Mouse (Mus musculus): ENCODE results near the gene Ppm1b. TPM values are rescaled to one million over a fixed set of nuclear protein-coding genes. Genes with fewer than 3 reads are reported as not detected.

Gene Ppm1b
- polyA plus RNA-seq, 1 experiment from 2014 or later: 90.7 TPM

- Histone ChIP-seq H3K36me3 (ENCODE audit: control insufficient read depth, insufficient read depth, low read length) (no peaks in the 10 kb centered on the region), H3K4me1 (replicated peaks; ENCODE audit: control insufficient read depth, insufficient read depth, low read length) (no peaks in the 10 kb centered on the region), H3K9me3 (ENCODE audit: control insufficient read depth, low read length) (no peaks in the 10 kb centered on the region), H3K4me3 (ENCODE audit: low read depth, low read length) (no peak overlapping the region), H3K27ac (ENCODE audit: low read depth, low read length) (no peak overlapping the region), H3K9ac (ENCODE audit: low read depth, low read length) (no peak overlapping the region), H3K27me3 (ENCODE audit: control insufficient read depth, insufficient read depth, low read length) (no peaks in the 10 kb centered on the region), H3K4me2 (replicated peaks; ENCODE audit: low read depth, low read length) (no peak overlapping the region)
- WGBS: 81% methylated on average over 5 of the region's 5 CpGs
- no peak for ATAC-seq (ENCODE audit: low FRiP score)
- no peak for DNase-seq (ENCODE audit: low spot score)
Observed at GRCm38 (mm10) chr17:84953776-84954175, 2.8 kb upstream of the Ppm1b start.

GRCm38 (mm10) chr17:84954881-84955280 is 1.7 kb upstream of the Ppm1b start:
- Histone ChIP-seq H3K4me1 (replicated peaks; ENCODE audit: control insufficient read depth, insufficient read depth, low read length) (no peaks in the 10 kb centered on the region), H3K27ac (ENCODE audit: low read depth, low read length) (no peak overlapping the region), H3K27me3 (ENCODE audit: control insufficient read depth, insufficient read depth, low read length) (no peaks in the 10 kb centered on the region), H3K9ac (ENCODE audit: low read depth, low read length) (no peak overlapping the region), H3K4me2 (replicated peaks; ENCODE audit: low read depth, low read length) (no peak overlapping the region), H3K4me3 (ENCODE audit: low read depth, low read length) (no peak overlapping the region), H3K36me3 (ENCODE audit: control insufficient read depth, insufficient read depth, low read length) (no peaks in the 10 kb centered on the region), H3K9me3 (ENCODE audit: control insufficient read depth, low read length) (no peaks in the 10 kb centered on the region)
- 91% methylated on average over 5 of the region's 5 CpGs for WGBS
- no peak for ATAC-seq (ENCODE audit: low FRiP score)
- no peak for DNase-seq (ENCODE audit: low spot score)

- Histone ChIP-seq H3K27me3 (ENCODE audit: control insufficient read depth, insufficient read depth, low read length) (no peaks in the 10 kb centered on the region), H3K4me1 (replicated peaks; ENCODE audit: control insufficient read depth, insufficient read depth, low read length) (no peaks in the 10 kb centered on the region; the same call in 1 of the 2 replicates), H3K36me3 (ENCODE audit: control insufficient read depth, insufficient read depth, low read length) (no peaks in the 10 kb centered on the region), H3K4me3 (ENCODE audit: low read depth, low read length) (peak overlapping the region; percentile 98), H3K9ac (ENCODE audit: low read depth, low read length) (peak overlapping the region; percentile 57), H3K4me2 (replicated peaks; ENCODE audit: low read depth, low read length) (peak overlapping the region; percentile 47), H3K27ac (ENCODE audit: low read depth, low read length) (peak overlapping the region; percentile 79), H3K9me3 (ENCODE audit: control insufficient read depth, low read length) (no peaks in the 10 kb centered on the region)
- DNase-seq (ENCODE audit: low spot score) (peak; percentile 84), ATAC-seq (ENCODE audit: low FRiP score) (peak; percentile 92)
- WGBS: under 1% methylated on average over 24 of the region's 24 CpGs
Observed at GRCm38 (mm10) chr17:84956931-84957486, 468 bp downstream of the Ppm1b start.

- ATAC-seq (ENCODE audit: low FRiP score) (peak; percentile 99), DNase-seq (ENCODE audit: low spot score) (peak; percentile 99)
- H3K27me3 ChIP-seq (ENCODE audit: control insufficient read depth, insufficient read depth, low read length): no peaks in the 10 kb centered on the region
- H3K4me3 ChIP-seq (ENCODE audit: low read depth, low read length): peak overlapping the region; percentile 98
- H3K4me2 ChIP-seq (replicated peaks; ENCODE audit: low read depth, low read length): peak overlapping the region; percentile 67
- H3K9me3 ChIP-seq (ENCODE audit: control insufficient read depth, low read length): no peaks in the 10 kb centered on the region
- no peaks in the 10 kb centered on the region for H3K36me3 ChIP-seq (ENCODE audit: control insufficient read depth, insufficient read depth, low read length)
- no peaks in the 10 kb centered on the region; the same call in 1 of the 2 replicates for H3K4me1 ChIP-seq (replicated peaks; ENCODE audit: control insufficient read depth, insufficient read depth, low read length)
- peak overlapping the region; percentile 90 for H3K27ac ChIP-seq (ENCODE audit: low read depth, low read length)
- WGBS: 0% methylated on average over 49 of the region's 55 CpGs
- peak overlapping the region; percentile 98 for H3K9ac ChIP-seq (ENCODE audit: low read depth, low read length)
Observed at GRCm38 (mm10) chr17:84957487-84958259, 1.1 kb downstream of the Ppm1b start.

- under 1% methylated on average over 30 of the region's 52 CpGs for WGBS
- ATAC-seq (ENCODE audit: low FRiP score) (no peak), DNase-seq (ENCODE audit: low spot score) (no peak)
- peak overlapping the region; percentile 98 for H3K9ac ChIP-seq (ENCODE audit: low read depth, low read length)
- H3K9me3 ChIP-seq (ENCODE audit: control insufficient read depth, low read length): no peaks in the 10 kb centered on the region
- H3K4me2 ChIP-seq (replicated peaks; ENCODE audit: low read depth, low read length): peak overlapping the region; percentile 67
- no peaks in the 10 kb centered on the region; the same call in 1 of the 2 replicates for H3K4me1 ChIP-seq (replicated peaks; ENCODE audit: control insufficient read depth, insufficient read depth, low read length)
- peak overlapping the region; percentile 90 for H3K27ac ChIP-seq (ENCODE audit: low read depth, low read length)
- peak overlapping the region; percentile 98 for H3K4me3 ChIP-seq (ENCODE audit: low read depth, low read length)
- H3K36me3 ChIP-seq (ENCODE audit: control insufficient read depth, insufficient read depth, low read length): no peaks in the 10 kb centered on the region
- H3K27me3 ChIP-seq (ENCODE audit: control insufficient read depth, insufficient read depth, low read length): no peaks in the 10 kb centered on the region
Observed at GRCm38 (mm10) chr17:84958411-84958911, 1.9 kb downstream of the Ppm1b start.

GRCm38 (mm10) chr17:84958986-84959664 is 2.6 kb downstream of the Ppm1b start:
- Histone ChIP-seq H3K36me3 (ENCODE audit: control insufficient read depth, insufficient read depth, low read length) (no peaks in the 10 kb centered on the region), H3K4me1 (replicated peaks; ENCODE audit: control insufficient read depth, insufficient read depth, low read length) (no peaks in the 10 kb centered on the region; the same call in 1 of the 2 replicates), H3K27ac (ENCODE audit: low read depth, low read length) (no peak overlapping the region), H3K4me3 (ENCODE audit: low read depth, low read length) (peak overlapping the region; percentile 98), H3K4me2 (replicated peaks; ENCODE audit: low read depth, low read length) (peak overlapping the region; percentile 67), H3K9ac (ENCODE audit: low read depth, low read length) (peak overlapping the region; percentile 98; the same call in 1 of the 2 replicates), H3K27me3 (ENCODE audit: control insufficient read depth, insufficient read depth, low read length) (no peaks in the 10 kb centered on the region), H3K9me3 (ENCODE audit: control insufficient read depth, low read length) (no peaks in the 10 kb centered on the region)
- ATAC-seq (ENCODE audit: low FRiP score): no peak
- DNase-seq (ENCODE audit: low spot score): no peak
- WGBS: 41% methylated on average over 6 of the region's 6 CpGs

- 64% methylated on average over 3 of the region's 3 CpGs for WGBS
- no peaks in the 10 kb centered on the region for H3K9me3 ChIP-seq (ENCODE audit: control insufficient read depth, low read length)
- H3K4me3 ChIP-seq (ENCODE audit: low read depth, low read length): peak overlapping the region; percentile 98
- no peaks in the 10 kb centered on the region for H3K27me3 ChIP-seq (ENCODE audit: control insufficient read depth, insufficient read depth, low read length)
- no peaks in the 10 kb centered on the region for H3K36me3 ChIP-seq (ENCODE audit: control insufficient read depth, insufficient read depth, low read length)
- no peak overlapping the region for H3K27ac ChIP-seq (ENCODE audit: low read depth, low read length)
- H3K4me2 ChIP-seq (replicated peaks; ENCODE audit: low read depth, low read length): peak overlapping the region; percentile 67
- ATAC-seq (ENCODE audit: low FRiP score) (no peak), DNase-seq (ENCODE audit: low spot score) (no peak)
- no peak overlapping the region for H3K9ac ChIP-seq (ENCODE audit: low read depth, low read length)
- H3K4me1 ChIP-seq (replicated peaks; ENCODE audit: control insufficient read depth, insufficient read depth, low read length): no peaks in the 10 kb centered on the region; the same call in 1 of the 2 replicates
Observed at GRCm38 (mm10) chr17:84959665-84960020, 3.1 kb downstream of the Ppm1b start.

- 76% methylated on average over 4 of the region's 4 CpGs for WGBS
- H3K9me3 ChIP-seq (ENCODE audit: control insufficient read depth, low read length): no peaks in the 10 kb centered on the region
- no peak overlapping the region for H3K27ac ChIP-seq (ENCODE audit: low read depth, low read length)
- H3K4me2 ChIP-seq (replicated peaks; ENCODE audit: low read depth, low read length): 0 out of 2 replicates have a peak overlapping the region, but pooled peaks have one; percentile 0
- H3K27me3 ChIP-seq (ENCODE audit: control insufficient read depth, insufficient read depth, low read length): no peaks in the 10 kb centered on the region
- H3K4me3 ChIP-seq (ENCODE audit: low read depth, low read length): no peak overlapping the region
- DNase-seq (ENCODE audit: low spot score): no peak
- H3K4me1 ChIP-seq (replicated peaks; ENCODE audit: control insufficient read depth, insufficient read depth, low read length): no peaks in the 10 kb centered on the region; the same call in 1 of the 2 replicates
- H3K9ac ChIP-seq (ENCODE audit: low read depth, low read length): no peak overlapping the region
- H3K36me3 ChIP-seq (ENCODE audit: control insufficient read depth, insufficient read depth, low read length): no peaks in the 10 kb centered on the region
- ATAC-seq (ENCODE audit: low FRiP score): no peak
Observed at GRCm38 (mm10) chr17:84960136-84960535, 3.6 kb downstream of the Ppm1b start.
